Mouse (Mus musculus) heart, postnatal 0 days (tissue): Measurements from ENCODE around the gene Sept1. TPM values are rescaled to one million over a fixed set of nuclear protein-coding genes. Genes with fewer than 3 reads are reported as not detected.

ENCODE experiments used
- ATAC-seq: fragments of 200-750 bp; cut with Nextera tagmentation; 2 replicates; pipeline ENCODE4 v1.8.0; 2017; ENCODE audit warnings: low read depth, moderate number of reproducible peaks, moderate library complexity; ENCODE audit not compliant: insufficient read depth
- DNase-seq: peaks from one replicate; pipeline ENCODE4 v3.0.0-alpha.2; 2016; ENCODE audit warnings: low spot score
- H3K27ac ChIP-seq: fragments of 300-500 bp; sonication (generic); 2 replicates; pipeline ENCODE4 v1.5.1; 2014; ENCODE audit warnings: low read depth, mild to moderate bottlenecking
- H3K27me3 ChIP-seq: fragments of 300-500 bp; sonication (generic); 2 replicates; pipeline ENCODE4 v1.6.1; 2014; ENCODE audit warnings: low read length, mixed read lengths; ENCODE audit not compliant: control insufficient read depth, insufficient read depth
- H3K36me3 ChIP-seq: fragments of 300-500 bp; sonication (generic); replicated peaks from 2 replicates; pipeline ENCODE4 v1.6.1; 2014; ENCODE audit warnings: low read length, mixed read lengths; ENCODE audit not compliant: control insufficient read depth, insufficient read depth
- H3K4me1 ChIP-seq: fragments of 300-500 bp; sonication (generic); 2 replicates; pipeline ENCODE4 v1.6.1; 2014; ENCODE audit warnings: antibody characterized with exemption; ENCODE audit not compliant: control insufficient read depth, insufficient read depth
- H3K4me2 ChIP-seq: fragments of 300-500 bp; sonication (generic); 2 replicates; pipeline ENCODE4 v1.6.1; 2014; ENCODE audit warnings: low read depth, mild to moderate bottlenecking, low read length, moderate library complexity
- H3K4me3 ChIP-seq: fragments of 300-500 bp; sonication (generic); 2 replicates; pipeline ENCODE4 v1.5.1; 2014; ENCODE audit warnings: low read depth, low read length
- H3K9ac ChIP-seq: fragments of 300-500 bp; sonication (generic); replicated peaks from 2 replicates; pipeline ENCODE4 v1.6.1; 2014; ENCODE audit warnings: low read depth, low read length, mixed read lengths
- H3K9me3 ChIP-seq: fragments of 300-500 bp; sonication (generic); replicated peaks from 2 replicates; pipeline ENCODE4 v1.6.1; 2016; ENCODE audit warnings: low read length; ENCODE audit not compliant: control insufficient read depth
- CTCF ChIP-seq: IDR thresholded peaks from 2 replicates; pipeline ENCODE4 v1.5.1; 2016; ENCODE audit warnings: antibody characterized with exemption, control low read depth, low read depth
- EP300 ChIP-seq: IDR thresholded peaks from 2 replicates; pipeline ENCODE4 v1.6.1; 2016; ENCODE audit warnings: antibody characterized with exemption, low read depth
- WGBS: fragments of 180-500 bp; shearing (Covaris S2); extraction: QIAGEN DNeasy Blood & Tissue Kit; methylation state at CpG from one replicate; pipeline ENCODE4 v1.1.7; 2014; 5-methylcytosine and 5-hydroxymethylcytosine counted together
- polyA plus RNA-seq: library from polyadenylated mRNA; unstranded; fragments of >200 nt; fragmentation: Nextera tagmentation; extraction: Ambion mirVana; gene quantifications from 2 replicates; pipeline ENCODE4 v1.2.1, GENCODE M21; 2015
- total RNA-seq: library from RNA; depleted of rRNA; stranded (reverse); fragments of >200 nt; gene quantifications from 2 replicates; pipeline ENCODE4 v1.2.3, GENCODE M21; 2014; ENCODE audit warnings: low replicate concordance

The Sept1 gene
- total and polyA plus RNA-seq, 2 experiments from 2014 or later = 2.3 to 18.7 TPM

DNA sequence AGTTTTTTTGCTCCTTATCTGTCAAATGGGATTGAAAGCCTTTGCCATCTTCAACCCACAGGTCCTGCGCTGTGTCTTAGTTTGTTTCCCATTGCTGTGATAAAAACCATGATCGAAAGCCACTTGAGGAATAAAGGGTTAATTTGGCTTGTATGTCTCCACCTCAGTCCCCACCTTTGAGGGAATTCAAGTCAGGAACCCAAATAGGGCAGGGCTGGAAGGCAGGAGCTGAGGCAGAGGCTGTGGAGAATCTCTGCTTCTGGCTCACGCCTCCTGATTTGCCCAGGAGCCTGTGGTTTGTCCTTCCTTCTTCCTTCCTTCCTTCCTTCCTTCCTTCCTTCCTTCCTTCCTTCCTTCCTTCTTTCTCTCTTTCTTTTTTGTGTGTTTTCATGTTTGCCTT lies 9.8 kb downstream of the Sept1 start:
- TF ChIP-seq EP300 (no peak), CTCF (no peak)
- DNase-seq (no peak), ATAC-seq (no peak)
- Histone ChIP-seq H3K27ac (no peak overlapping the region), H3K4me1 (0 out of 2 replicates have a peak, but pooled peaks cover under 1% of the 10 kb centered on the region), H3K36me3 (no peaks in the 10 kb centered on the region), H3K9me3 (no peaks in the 10 kb centered on the region), H3K4me3 (no peak overlapping the region), H3K27me3 (no peaks in the 10 kb centered on the region), H3K9ac (no peak overlapping the region), H3K4me2 (no peak overlapping the region)
- 92% methylated on average over 3 of the region's 3 CpGs for WGBS

DNA sequence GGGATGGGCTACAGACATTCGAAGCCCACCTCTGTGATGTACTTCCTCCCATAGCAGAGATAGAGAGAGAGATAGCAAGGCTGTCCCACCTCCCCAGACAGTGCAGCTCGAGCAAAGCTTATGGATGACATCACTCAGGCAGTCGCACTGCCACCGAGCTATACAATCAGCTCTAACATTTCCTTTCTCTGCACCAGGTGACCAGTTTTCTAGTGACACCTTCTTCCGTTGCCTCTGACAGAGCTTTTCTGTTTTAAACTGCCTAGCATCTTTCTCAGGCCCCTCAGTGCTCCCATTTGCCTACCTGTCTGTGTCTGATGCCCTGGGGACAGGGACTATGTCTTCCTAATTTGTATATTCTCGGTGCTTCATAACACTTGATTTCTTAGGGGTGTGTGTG lies 12.5 kb downstream of the Sept1 start:
- DNase-seq (no peak), ATAC-seq (no peak)
- Histone ChIP-seq H3K36me3 (no peaks in the 10 kb centered on the region), H3K9ac (no peak overlapping the region), H3K27ac (no peak overlapping the region), H3K4me3 (no peak overlapping the region), H3K27me3 (no peaks in the 10 kb centered on the region), H3K9me3 (no peaks in the 10 kb centered on the region), H3K4me1 (peaks cover 15% of the 10 kb centered on the region), H3K4me2 (no peak overlapping the region)
- WGBS = 62% methylated on average over 6 of the region's 6 CpGs
- TF ChIP-seq EP300 (no peak), CTCF (no peak)

GRCm38 (mm10) chr7:127218670-127219069 lies 14.3 kb downstream of the Sept1 start:
- Histone ChIP-seq H3K9ac (no peak overlapping the region), H3K27ac (peak overlapping the region; percentile 54; the same call in 1 of the 2 replicates), H3K4me1 (peaks cover 23% of the 10 kb centered on the region), H3K9me3 (no peaks in the 10 kb centered on the region), H3K27me3 (no peaks in the 10 kb centered on the region), H3K4me2 (no peak overlapping the region), H3K36me3 (no peaks in the 10 kb centered on the region), H3K4me3 (no peak overlapping the region)
- 93% methylated on average over 4 of the region's 4 CpGs for WGBS
- ATAC-seq (no peak), DNase-seq (no peak)
- TF ChIP-seq CTCF = no peak
- TF ChIP-seq EP300 = no peak

DNA sequence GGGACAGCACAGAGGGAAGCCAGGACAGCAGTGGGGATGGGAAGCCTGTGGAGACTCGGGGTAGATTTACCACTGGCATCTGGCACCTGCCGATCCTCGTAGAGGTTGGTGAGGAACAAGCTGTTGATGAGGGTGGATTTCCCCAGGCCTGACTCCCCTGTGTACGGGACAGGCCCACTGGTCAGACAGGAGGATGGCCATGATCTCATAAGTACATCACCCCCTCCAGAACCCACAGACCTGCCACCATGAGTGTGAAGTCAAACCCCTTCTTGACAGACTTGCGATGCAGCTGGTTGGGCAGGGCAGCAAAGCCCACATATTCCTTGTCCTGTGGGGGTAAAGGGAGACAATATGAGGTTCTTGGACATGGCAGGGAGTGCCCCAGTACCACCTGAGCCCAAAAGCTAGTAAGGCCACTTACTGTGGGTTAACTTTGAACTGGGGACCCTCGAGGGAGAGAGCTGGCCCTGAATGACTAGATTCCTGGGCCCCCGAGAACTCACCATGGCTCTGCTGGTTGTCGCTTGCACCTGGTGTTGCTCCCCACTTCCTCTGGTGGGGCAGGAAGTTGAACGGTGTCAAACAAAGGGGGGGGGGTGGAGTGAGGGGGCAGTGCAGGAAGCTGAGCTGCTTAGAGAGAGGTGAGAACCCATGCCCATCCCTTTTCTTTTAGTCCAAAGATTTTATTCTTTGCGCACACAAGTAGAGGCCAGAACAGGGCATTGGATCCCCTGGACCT lies 14.9 kb downstream of the Sept1 start:
- H3K9me3 ChIP-seq = no peaks in the 10 kb centered on the region
- H3K36me3 ChIP-seq = no peaks in the 10 kb centered on the region
- peak overlapping the region; percentile 10; the same call in 1 of the 2 replicates for H3K4me3 ChIP-seq
- 49% methylated on average over 10 of the region's 10 CpGs for WGBS
- peak overlapping the region; percentile 54 for H3K27ac ChIP-seq
- H3K4me1 ChIP-seq = peaks cover 23% of the 10 kb centered on the region
- H3K27me3 ChIP-seq = no peaks in the 10 kb centered on the region
- TF ChIP-seq CTCF (no peak), EP300 (no peak)
- H3K4me2 ChIP-seq = peak overlapping the region; percentile 5; the same call in 1 of the 2 replicates
- DNase-seq = no peak
- no peak overlapping the region; the same call in 1 of the 2 replicates for H3K9ac ChIP-seq
- ATAC-seq = no peak

DNA sequence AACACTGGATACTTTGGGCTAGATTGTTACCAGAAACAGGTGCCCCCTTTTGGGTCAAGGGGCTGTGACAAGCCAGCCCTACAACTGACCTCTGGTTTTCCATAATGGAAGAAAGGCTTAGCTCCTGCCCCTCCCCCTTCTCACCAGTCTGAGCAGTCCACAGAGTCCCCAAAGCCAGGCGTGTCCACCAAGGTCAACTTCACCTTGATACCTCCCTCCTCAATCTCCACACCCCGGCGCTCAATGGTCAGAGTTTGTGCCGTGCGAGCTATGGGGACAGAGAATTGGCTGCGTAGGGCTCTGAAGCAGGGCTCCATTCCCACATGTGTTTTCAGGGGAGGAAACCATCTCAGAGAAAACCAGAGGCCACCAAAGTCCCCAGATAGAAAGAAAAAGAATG lies 15.5 kb downstream of the Sept1 start:
- TF ChIP-seq CTCF (no peak), EP300 (no peak)
- 35% methylated on average over 6 of the region's 6 CpGs for WGBS
- DNase-seq (no peak), ATAC-seq (peak; percentile 39; the same call in 1 of the 2 replicates)
- no peaks in the 10 kb centered on the region for H3K9me3 ChIP-seq
- no peaks in the 10 kb centered on the region for H3K27me3 ChIP-seq
- peak overlapping the region; percentile 5; the same call in 1 of the 2 replicates for H3K4me2 ChIP-seq
- H3K36me3 ChIP-seq = no peaks in the 10 kb centered on the region
- H3K9ac ChIP-seq = no peak overlapping the region; the same call in 1 of the 2 replicates
- H3K4me1 ChIP-seq = peaks cover 23% of the 10 kb centered on the region
- H3K4me3 ChIP-seq = peak overlapping the region; percentile 10; the same call in 1 of the 2 replicates
- H3K27ac ChIP-seq = peak overlapping the region; percentile 36

- DNase-seq = no peak
- WGBS = 86% methylated on average over 5 of the region's 5 CpGs
Observed at GRCm38 (mm10) chr7:127216307-127216706, 16.6 kb downstream of the Sept1 start.

More at GRCm38 (mm10) chr7:127216307-127216706, 16.6 kb downstream of the Sept1 start:
- H3K4me3 ChIP-seq = no peak overlapping the region
- H3K4me2 ChIP-seq = no peak overlapping the region; the same call in 1 of the 2 replicates
- TF ChIP-seq CTCF (no peak), EP300 (no peak)
- ATAC-seq = no peak
- no peaks in the 10 kb centered on the region for H3K9me3 ChIP-seq
- no peak overlapping the region for H3K27ac ChIP-seq
- H3K27me3 ChIP-seq = no peaks in the 10 kb centered on the region
- peaks cover 23% of the 10 kb centered on the region for H3K4me1 ChIP-seq
- H3K9ac ChIP-seq = no peak overlapping the region
- H3K36me3 ChIP-seq = no peaks in the 10 kb centered on the region
